Mouse (Mus musculus) lung, postnatal 4 days (tissue): ENCODE data around the gene Fpr1.
A peak's percentile ranks its signal among the peaks of the same experiment; 100 is the strongest.
"Not testable (repeated sequence)": the region's sequence is repeated elsewhere in the genome, so short reads cannot be mapped to it uniquely, and the experiment has no call there.

Source experiments
- DNase-seq, 2 experiments: peaks; one replicate each; pipeline ENCODE4 v3.0.0; 2021

The Fpr1 gene

DNA sequence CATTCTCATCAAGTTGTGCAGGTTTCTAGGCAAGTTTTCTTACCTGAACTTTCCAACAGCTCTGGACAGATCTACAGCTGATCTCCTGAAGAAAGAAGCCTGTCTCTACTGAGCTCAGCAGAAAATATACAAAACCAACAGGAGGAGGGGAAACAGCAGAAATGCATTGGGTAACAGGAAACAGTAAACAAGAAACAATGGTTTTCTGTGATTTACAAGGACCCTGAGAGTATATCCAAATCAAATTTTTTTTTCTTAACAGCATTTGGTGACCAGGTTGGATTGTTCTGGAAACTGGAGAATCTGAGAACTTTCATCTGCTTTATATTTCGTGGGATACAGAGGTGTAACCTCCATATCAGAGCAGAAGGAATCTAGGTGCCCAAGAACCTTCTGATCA lies at the start of gene Fpr1:
Gene Fpr1 (minus strand): TSS at position 101 of the 400 bp plus-strand sequence.
- DNase-seq: no peak

DNA sequence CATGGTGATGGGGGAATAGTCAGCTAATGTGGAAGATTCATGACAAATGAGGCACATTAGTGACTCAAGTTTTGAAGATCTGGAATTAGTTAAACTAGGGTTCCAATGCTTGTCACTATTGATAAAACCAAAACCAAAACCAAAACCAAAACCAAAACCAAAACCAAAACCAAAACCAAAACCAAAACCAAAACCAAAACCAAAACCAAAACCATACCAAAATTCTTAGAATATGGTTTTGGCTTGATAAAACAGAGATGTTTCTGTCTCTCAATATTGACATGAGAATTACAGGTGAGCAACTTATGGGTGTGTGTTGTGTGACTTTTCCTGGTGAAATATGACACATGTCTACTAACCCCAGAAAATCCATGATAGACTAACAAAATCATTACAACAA lies 34.0 kb upstream of the Fpr1 start:
- no peak for DNase-seq

DNA sequence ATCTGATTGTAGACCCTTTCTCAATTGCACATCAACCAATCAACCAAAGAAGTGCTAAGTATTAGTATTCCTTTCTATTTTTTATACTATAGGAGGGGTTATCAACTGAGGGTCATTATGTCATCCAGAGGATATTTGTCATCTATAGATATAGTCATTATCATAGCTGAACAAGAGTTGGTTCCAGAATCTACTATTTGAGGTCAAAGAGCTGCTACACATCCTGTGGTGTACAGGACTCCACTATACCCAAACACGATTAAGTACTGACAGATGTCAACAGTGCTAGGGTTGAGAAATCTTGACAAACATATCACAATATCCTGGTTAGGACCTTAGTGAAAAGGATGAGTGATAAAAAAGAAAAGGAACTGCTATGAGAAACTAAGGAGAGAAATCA lies 33.6 kb upstream of the Fpr1 start:
- no peak for DNase-seq

DNA sequence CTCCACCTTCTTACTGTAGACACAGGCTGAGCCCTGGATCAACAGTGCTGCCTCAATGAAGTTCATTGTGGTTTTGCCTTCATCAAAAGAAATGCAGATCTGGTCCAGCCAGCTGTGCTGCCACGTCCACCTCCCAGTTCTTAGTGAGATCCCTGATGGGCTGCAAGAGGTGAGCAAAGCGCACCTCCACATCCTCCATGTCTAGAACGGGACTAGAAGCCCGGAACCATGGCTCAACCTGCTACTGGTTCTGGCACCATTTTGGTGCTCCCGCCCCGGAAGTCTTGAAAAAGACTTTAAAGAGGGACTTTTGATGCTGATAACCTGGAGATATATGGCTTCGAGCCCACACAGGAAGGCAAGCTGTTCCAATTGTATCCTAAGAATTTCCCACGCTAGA lies 28.9 kb upstream of the Fpr1 start:
- DNase-seq: not testable (repeated sequence)

DNA sequence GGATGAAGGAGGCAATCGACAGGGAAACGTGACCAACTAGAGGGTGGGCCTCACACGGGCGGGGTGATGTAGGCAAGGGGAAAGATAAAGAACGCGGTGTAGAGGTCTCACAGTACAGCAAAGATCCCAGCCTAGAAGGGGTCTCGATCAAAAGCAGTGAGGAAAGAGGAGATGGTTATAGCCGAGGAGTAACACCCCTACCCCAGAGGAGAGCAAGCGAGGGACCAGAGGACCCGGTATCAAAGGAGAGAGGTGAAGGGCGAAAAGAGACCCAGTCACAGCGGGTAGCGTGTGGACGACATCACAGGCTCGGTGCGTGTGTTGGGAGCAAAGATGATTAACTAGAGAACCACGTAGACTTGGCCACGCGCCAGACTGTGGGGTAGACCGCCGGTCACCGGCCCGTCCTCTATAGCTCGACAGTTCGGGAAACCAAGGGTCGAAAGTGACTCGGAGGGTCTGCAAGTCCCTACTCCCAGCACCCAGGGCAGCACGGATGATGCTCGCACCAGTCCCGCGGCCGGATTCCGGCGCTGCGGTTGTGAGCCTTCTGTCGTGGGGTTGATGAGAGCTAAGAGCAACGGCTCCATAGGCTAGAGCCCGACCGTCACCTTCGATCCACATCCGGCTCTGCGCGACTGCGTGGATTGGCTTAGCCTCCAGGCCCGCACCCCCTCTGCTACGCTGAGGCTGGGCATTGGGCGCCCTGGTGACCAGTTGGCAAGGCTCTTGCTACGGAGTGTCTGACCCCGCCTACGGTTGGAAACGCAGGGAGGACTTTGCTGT lies 26.1 kb upstream of the Fpr1 start:
- DNase-seq: peak; percentile 84 to 90

DNA sequence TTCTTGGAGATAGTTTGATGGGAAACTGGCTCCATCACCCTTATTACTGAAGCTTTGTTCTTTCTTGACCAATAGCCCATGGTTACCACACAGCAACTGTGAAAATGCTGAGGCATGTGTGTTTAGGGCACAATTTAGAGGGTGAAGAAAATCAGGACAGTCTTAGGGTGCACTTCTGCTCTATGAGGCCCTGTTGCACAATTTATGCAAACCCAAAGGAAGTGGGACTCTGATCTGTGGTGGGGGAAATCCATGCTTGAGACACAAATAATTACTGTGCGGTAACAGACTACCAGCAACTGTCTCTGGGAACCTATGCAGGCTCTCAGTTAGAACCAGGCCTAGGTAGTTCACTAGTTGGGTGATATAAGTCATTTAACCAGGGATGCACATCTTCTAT lies 17.0 kb upstream of the Fpr1 start:
- DNase-seq: peak in 1 of 2 experiments; percentile 8

DNA sequence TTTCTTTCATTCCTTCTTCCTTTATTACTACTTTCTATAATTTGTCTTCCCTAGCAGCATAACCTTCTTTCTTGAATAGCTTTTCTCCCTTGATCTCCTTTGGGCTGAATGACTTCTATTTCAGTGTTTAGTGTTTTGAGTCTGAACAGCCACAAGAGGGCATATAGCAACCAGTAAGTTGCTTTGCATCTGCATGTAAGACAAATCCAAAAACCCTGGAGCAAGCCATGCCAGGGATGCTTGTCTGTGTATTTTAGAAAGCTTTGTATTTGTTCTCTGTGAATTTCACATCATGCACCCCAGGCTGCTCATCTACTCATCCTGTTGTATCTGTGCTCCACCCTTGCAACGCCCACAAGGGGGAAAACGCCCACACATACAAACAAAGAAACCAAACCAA lies 15.5 kb upstream of the Fpr1 start:
- DNase-seq: no peak

GRCm38 (mm10) chr17:17896039-17896438 lies 12.3 kb upstream of the Fpr1 start:
- DNase-seq: peak in 1 of 2 experiments; percentile 49

DNA sequence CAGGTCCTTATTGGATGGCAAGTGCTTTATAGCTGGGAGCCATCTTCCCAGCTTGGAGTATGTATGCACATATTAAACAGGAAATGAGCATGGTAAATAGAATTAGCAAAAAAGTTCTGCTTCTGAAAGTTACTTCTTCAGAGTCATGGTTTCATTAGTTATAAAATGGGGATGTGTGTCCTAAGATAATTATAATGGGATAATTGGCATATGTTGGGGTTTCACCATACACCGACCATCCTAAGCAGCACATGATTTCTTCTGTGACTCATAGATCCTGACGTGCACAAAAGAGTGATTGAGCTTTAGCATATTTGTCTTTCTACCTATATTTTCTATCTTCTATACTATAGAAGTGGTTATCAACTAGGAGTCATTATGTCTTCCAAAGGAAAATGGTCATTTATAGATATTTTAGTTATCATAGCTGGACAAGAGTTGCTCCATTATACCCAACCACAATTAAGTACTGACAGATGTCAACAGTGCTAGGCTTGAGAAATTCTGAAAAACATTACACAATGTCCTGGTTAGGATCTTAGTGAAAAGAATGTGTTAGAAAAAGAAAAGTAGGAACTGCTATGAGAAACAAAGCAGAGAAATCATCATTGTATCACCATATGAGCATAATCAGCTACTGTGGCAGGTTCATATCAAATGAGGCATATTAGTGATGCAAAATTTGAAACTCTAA lies 6.1 kb upstream of the Fpr1 start:
- no peak for DNase-seq

DNA sequence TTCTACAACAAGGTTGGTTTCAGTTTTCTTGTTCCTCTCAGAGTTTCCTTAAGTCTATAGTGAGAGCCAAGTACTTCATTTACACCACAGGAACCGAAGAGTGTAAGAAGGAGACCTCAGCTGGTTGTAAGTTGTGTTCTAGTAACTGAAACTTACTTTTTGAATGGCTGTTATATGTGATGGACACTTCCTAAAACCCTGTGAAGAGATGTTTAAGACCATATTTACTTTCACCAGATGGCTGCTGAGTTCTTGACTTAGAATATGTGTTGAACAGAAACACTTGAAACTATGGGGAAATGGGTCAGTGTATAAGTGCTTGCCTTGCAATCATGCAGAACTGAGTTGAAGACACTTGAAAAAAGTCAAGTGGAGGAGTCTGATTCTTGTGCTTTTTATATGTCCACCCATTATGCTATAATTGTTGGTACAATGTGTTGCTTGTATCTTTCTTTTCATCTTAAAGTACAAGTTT lies 4.1 kb upstream of the Fpr1 start, which contains the start of the genes Fpr2 and Fpr3:
Gene Fpr2 (plus strand): TSS at position 51 of the 475 bp plus-strand sequence.
Gene Fpr3 (plus strand): TSS at position 79 of the 475 bp plus-strand sequence.
- no peak for DNase-seq

- DNase-seq: no peak
These were observed 1.1 kb downstream of the Fpr1 start for GRCm38 (mm10) chr17:17882672-17883071.

DNA sequence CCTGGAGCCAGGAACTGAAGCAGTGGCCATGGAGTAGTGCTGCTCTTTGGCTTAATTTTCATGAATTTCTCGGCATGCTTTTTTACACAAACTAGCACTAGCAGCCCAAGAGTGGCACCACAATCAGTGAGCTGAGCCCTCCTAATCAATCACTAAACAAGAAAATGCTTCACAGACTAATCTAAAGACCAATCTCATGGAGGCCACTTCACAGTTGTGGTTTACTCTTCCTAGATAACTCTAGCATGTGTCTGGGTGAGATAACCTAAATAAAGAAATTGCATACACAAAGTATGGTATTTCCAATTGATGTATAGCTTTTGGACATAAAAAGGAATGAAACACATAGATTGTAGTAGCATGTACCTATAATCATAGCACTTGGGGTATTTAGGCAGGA lies 4.4 kb downstream of the Fpr1 start:
- no peak for DNase-seq

- no peak for DNase-seq
These were observed 12.0 kb downstream of the Fpr1 start for GRCm38 (mm10) chr17:17871697-17872096.

DNA sequence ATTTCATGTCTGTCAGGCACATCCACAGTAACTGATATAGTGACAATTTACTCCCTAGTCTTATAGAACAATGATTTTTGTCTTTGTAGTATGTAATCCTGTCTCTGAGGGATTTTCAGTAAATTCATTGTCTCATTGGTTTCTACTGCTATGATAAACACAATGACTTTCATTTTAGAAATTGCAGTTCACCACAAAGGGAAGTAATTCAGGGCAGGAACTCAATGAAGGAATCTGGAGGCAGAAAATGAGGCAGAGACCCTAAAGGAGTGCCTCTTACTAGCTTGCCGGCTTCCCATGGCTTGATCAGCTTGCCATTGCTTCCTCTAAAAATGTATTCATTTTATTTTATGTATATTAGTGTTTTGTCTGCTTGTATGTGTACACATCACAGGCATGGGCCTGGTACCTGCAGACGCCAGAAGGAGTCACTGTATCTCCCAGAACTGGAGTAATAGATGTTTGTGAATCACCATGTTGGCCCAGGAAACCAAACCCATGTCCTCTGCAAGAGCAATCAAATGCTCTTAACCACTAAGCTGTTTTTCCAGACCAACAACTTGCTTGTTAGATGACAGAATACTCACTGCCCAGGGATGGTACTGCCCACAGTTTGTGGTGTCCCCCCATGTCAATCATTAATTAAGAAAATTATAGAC lies 12.7 kb downstream of the Fpr1 start:
- no peak for DNase-seq

GRCm38 (mm10) chr17:17866801-17867469 lies 16.8 kb downstream of the Fpr1 start:
- no peak for DNase-seq

GRCm38 (mm10) chr17:17865168-17865567 lies 18.6 kb downstream of the Fpr1 start:
- DNase-seq: peak in 1 of 2 experiments; percentile 24

DNA sequence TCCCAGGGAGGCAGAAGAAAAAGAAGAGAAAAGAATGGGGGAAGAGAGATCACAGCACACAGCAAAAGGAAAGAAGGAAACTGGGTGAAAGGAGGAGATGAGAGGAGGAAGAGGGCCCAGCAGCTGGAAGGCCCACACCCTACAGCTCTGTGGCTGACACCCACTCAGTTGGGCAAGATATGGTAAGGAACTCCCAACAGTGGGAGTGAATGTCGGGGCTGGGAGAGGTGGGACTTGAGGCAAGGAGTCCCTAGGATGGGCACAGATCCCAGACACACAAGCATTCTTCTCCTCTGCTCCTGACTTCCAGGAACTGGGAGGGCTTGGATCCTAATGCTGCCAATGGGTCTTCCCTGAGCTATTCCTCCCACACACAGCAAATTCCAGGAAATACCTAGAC lies 21.4 kb downstream of the Fpr1 start:
- peak; percentile 13 to 52 for DNase-seq

GRCm38 (mm10) chr17:17860110-17860509 lies 23.6 kb downstream of the Fpr1 start:
- no peak for DNase-seq

DNA sequence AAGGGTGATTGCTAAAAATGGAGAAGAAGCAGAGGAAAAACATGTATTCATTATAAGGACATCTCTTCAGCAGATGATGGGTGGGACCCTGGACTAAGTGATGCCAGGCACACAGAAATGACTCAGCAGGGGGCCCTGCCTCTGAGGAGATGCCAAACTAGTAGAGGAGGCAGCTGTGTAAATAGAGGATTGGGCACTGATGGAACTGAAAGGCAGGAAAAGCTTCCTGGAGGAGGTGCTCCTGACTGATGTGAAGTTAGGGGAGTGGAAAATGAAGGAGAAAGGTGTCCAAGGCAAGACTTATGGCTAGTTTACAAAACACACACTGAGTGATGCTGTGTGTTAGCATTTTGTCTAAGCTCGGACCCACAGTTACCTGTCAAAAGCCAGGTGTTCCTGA lies 26.3 kb downstream of the Fpr1 start:
- DNase-seq: no peak

- DNase-seq: no peak
These were observed 27.1 kb downstream of the Fpr1 start for GRCm38 (mm10) chr17:17856612-17857011.

DNA sequence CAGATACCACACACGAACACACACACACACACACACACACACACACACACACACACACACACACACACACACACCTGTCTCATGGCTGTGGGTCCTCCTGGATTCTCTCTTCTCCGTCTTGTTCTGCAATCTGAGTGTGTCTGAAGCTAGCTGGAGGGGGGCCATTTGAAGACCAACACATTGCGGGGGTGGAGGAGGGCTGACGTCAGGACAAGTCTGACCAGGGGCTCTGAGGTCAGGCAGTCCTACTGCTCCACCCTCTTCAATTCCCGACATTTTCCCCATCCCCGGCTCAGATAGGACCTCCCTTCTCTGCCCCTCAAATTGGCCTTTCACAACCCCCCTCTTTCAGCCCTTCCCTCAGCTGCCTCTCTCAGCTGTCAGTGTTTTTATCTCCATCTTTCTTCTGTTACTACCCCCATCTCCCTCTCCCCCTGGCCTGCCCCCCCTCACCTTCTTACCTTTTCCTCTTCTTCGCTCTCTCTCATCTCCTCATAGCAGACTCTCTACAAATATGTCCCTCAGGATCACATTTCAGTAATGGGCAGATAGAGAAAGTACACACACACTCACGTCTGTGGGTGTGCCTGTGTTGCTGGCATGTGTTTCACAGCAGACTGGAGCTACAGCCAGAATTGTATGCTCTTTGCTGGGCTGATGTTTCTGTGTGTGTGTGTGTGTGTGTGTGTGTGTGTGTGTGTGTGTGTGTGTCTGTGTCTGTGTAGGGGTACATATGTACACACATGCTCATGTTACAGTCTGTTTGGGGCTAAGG lies 28.5 kb downstream of the Fpr1 start, which contains the start of gene Has1:
Gene Has1 (minus strand): TSS at position 142 of the 775 bp plus-strand sequence.
- no peak for DNase-seq
